Mouse (Mus musculus) kidney, postnatal 0 days (tissue): ENCODE measurements at regions not wholly inside any gene's neighbourhood (a gene's known extent, or its start where the extent isn't known, plus 50 kb on each side); places are given as distances from the start of the nearest gene placed in this dataset.

ENCODE experiments used
- ATAC-seq: fragments of 200-750 bp; cut with Nextera tagmentation; replicated peaks from 2 replicates; pipeline ENCODE4 v1.8.0; 2017; ENCODE audit warnings: low read depth, moderate number of reproducible peaks, moderate TSS enrichment, moderate library complexity; ENCODE audit not compliant: low FRiP score
- DNase-seq: peaks from one replicate; pipeline ENCODE4 v3.0.0-alpha.2; 2016; ENCODE audit warnings: low spot score
- H3K27ac ChIP-seq: fragments of 300-500 bp; sonication (generic); 2 replicates; pipeline ENCODE4 v1.5.1; 2014; ENCODE audit warnings: mild to moderate bottlenecking
- H3K27me3 ChIP-seq: fragments of 300-500 bp; sonication (generic); 2 replicates; pipeline ENCODE4 v1.6.1; 2014; ENCODE audit warnings: low read length, mixed read lengths; ENCODE audit not compliant: insufficient read depth
- H3K36me3 ChIP-seq: fragments of 300-500 bp; sonication (generic); 2 replicates; pipeline ENCODE4 v1.6.1; 2014; ENCODE audit warnings: low read length, mixed read lengths; ENCODE audit not compliant: insufficient read depth
- H3K4me1 ChIP-seq: fragments of 300-500 bp; sonication (generic); replicated peaks from 2 replicates; pipeline ENCODE4 v1.6.1; 2014; ENCODE audit warnings: antibody characterized with exemption, low read length, mixed read lengths; ENCODE audit not compliant: insufficient read depth
- H3K4me2 ChIP-seq: fragments of 300-500 bp; sonication (generic); 2 replicates; pipeline ENCODE4 v1.6.1; 2014; ENCODE audit warnings: mild to moderate bottlenecking, low read length, moderate library complexity, mixed read lengths
- H3K4me3 ChIP-seq: fragments of 300-500 bp; sonication (generic); replicated peaks from 2 replicates; pipeline ENCODE4 v1.5.1; 2014; ENCODE audit warnings: low read depth, low read length
- H3K9ac ChIP-seq: fragments of 300-500 bp; sonication (generic); 2 replicates; pipeline ENCODE4 v1.6.1; 2014; ENCODE audit warnings: low read depth, low read length
- H3K9me3 ChIP-seq: fragments of 300-500 bp; sonication (generic); replicated peaks from 2 replicates; pipeline ENCODE4 v1.6.1; 2016; ENCODE audit warnings: low read length, inconsistent platforms, mixed read lengths
- CTCF ChIP-seq: IDR thresholded peaks from 2 replicates; pipeline ENCODE4 v1.5.1; 2016; ENCODE audit warnings: antibody characterized with exemption, low read depth, mild to moderate bottlenecking, moderate library complexity
- WGBS: fragments of 180-500 bp; shearing (Covaris S2); extraction: QIAGEN DNeasy Blood & Tissue Kit; methylation state at CpG from one replicate; pipeline ENCODE4 v1.1.7; 2014; 5-methylcytosine and 5-hydroxymethylcytosine counted together

DNA sequence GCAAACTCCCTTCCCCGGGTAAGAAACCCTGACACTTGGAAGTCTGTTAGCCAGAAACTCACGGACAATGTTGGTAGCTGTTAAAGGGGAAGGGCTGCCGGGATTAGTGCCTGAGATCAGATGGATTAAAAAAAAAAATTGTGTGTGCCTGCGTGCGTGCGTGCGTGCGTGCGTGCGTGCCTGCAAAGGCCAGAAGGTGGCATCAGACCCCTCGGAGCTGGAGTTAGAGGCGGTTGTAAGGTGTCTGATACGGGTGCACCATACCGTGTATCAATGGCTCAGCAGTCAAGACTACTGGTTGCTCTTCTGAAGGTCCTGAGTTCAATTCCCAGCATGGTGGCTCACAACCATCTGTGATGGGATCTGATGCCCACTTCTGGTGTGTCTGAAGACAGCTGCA lies 59.0 kb upstream of the Ccdc167 start:
- H3K9ac ChIP-seq, result no peak overlapping the region
- H3K27me3 ChIP-seq, result no peaks in the 10 kb centered on the region
- WGBS, result 91% methylated on average over 14 of the region's 14 CpGs
- no peak for TF ChIP-seq CTCF
- no peak overlapping the region for H3K4me3 ChIP-seq
- H3K4me2 ChIP-seq, result no peak overlapping the region
- ATAC-seq, result no peak
- H3K9me3 ChIP-seq, result no peaks in the 10 kb centered on the region
- H3K27ac ChIP-seq, result no peak overlapping the region
- no peak for DNase-seq
- no peaks in the 10 kb centered on the region for H3K4me1 ChIP-seq
- H3K36me3 ChIP-seq, result no peaks in the 10 kb centered on the region

DNA sequence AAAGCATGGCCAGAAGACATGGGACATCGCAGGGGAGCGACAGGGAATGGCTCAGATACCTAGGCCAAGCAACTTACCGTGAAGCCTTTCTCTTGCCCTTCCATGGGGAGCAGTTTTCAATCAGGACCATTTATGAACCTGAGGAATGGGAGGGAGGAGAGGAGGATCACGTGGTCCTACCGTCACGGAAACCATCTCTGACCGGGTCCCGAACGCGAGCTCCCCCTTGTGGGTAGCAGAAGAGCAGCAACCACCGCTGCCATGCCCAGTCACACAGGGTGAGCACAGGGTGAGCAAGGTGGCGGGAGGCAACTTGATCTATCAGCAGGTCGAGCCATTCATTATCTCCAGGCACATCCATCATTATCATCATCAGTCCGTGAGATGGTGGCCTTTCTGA lies 56.5 kb upstream of the Ccdc167 start:
- H3K36me3 ChIP-seq, result no peaks in the 10 kb centered on the region
- no peaks in the 10 kb centered on the region for H3K9me3 ChIP-seq
- WGBS, result 20% methylated on average over 14 of the region's 14 CpGs
- no peak overlapping the region for H3K4me2 ChIP-seq
- ATAC-seq, result peak; percentile 30; the same call in 1 of the 2 replicates
- H3K4me3 ChIP-seq, result no peak overlapping the region
- no peaks in the 10 kb centered on the region for H3K27me3 ChIP-seq
- no peaks in the 10 kb centered on the region for H3K4me1 ChIP-seq
- no peak overlapping the region for H3K27ac ChIP-seq
- TF ChIP-seq CTCF, result peak; percentile 85
- peak; percentile 72 for DNase-seq
- no peak overlapping the region for H3K9ac ChIP-seq

DNA sequence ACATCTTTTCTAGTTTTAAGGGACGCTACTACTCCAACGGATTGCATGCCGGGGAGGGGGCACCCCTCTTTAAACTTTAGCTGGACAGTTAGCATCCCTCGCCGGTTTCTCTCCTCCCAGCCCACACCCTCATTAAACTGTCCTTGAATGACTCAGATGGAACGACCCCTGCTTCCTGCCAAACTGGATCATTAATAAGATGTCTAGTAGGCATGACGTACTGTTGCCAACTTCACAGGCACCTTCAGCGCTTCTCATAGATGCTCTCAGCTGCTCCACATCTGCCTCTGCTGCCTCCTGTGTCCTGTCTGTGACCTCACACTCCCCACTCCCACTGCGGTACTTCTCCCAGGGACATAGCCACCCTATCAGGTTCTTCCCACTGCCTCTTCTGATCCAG lies 54.1 kb upstream of the Ccdc167 start:
- H3K4me2 ChIP-seq, result no peak overlapping the region
- H3K36me3 ChIP-seq, result no peaks in the 10 kb centered on the region
- DNase-seq, result peak; percentile 79
- no peak overlapping the region for H3K27ac ChIP-seq
- peak; percentile 40; the same call in 1 of the 2 replicates for ATAC-seq
- H3K4me3 ChIP-seq, result no peak overlapping the region
- WGBS, result 23% methylated on average over 9 of the region's 9 CpGs
- no peak overlapping the region for H3K9ac ChIP-seq
- no peak for TF ChIP-seq CTCF
- no peaks in the 10 kb centered on the region for H3K9me3 ChIP-seq
- no peaks in the 10 kb centered on the region for H3K4me1 ChIP-seq
- H3K27me3 ChIP-seq, result no peaks in the 10 kb centered on the region

DNA sequence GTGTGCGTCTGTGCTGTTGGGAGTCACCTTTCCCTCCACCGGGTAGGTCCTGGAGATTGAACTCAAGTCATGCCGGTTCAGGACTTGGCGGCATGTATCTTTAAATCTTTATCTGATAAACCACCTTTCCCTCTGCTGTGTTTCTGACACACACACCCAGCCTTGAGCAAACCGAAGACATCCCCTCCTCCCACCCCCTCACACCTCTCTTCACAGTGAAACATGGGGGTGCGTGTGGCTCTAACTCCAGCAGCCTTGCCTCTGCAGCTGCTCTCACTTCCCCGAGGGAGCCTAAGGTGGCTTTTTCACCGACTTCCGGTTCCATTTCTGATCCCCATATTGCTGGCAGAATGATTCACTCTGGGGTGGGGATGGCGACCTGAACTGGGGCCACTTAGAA lies 52.8 kb upstream of the Ccdc167 start:
- Histone ChIP-seq H3K4me1 (no peaks in the 10 kb centered on the region), H3K9ac (no peak overlapping the region), H3K27me3 (no peaks in the 10 kb centered on the region), H3K36me3 (no peaks in the 10 kb centered on the region), H3K9me3 (no peaks in the 10 kb centered on the region), H3K4me2 (no peak overlapping the region), H3K4me3 (no peak overlapping the region), H3K27ac (no peak overlapping the region)
- WGBS, result 77% methylated on average over 10 of the region's 10 CpGs
- DNase-seq (no peak), ATAC-seq (no peak)
- TF ChIP-seq CTCF, result no peak

DNA sequence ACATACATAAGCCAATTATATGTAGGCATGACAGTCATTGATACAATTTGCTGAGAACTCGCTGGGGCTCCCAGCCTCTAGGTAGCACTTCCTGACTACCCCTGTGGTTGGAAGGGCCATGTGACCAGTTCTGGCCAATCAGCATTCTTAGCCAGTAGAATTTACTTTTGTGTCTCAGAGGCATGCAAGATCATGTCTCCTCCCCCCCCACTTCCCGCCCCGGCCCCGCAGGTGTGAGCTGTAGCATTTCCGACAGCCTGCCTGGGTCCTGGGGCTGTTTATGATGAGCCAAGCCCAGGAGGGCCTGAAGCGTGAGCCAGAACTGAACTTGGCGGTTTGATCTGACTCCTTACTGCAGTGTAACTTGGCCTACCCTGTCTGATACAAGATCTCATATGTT lies 52.3 kb upstream of the Ccdc167 start:
- Histone ChIP-seq H3K4me1 (no peaks in the 10 kb centered on the region), H3K9me3 (no peaks in the 10 kb centered on the region), H3K27ac (no peak overlapping the region), H3K27me3 (no peaks in the 10 kb centered on the region), H3K4me3 (no peak overlapping the region), H3K4me2 (no peak overlapping the region), H3K9ac (no peak overlapping the region), H3K36me3 (no peaks in the 10 kb centered on the region)
- WGBS, result 57% methylated on average over 7 of the region's 7 CpGs
- DNase-seq (no peak), ATAC-seq (no peak)
- TF ChIP-seq CTCF, result no peak

DNA sequence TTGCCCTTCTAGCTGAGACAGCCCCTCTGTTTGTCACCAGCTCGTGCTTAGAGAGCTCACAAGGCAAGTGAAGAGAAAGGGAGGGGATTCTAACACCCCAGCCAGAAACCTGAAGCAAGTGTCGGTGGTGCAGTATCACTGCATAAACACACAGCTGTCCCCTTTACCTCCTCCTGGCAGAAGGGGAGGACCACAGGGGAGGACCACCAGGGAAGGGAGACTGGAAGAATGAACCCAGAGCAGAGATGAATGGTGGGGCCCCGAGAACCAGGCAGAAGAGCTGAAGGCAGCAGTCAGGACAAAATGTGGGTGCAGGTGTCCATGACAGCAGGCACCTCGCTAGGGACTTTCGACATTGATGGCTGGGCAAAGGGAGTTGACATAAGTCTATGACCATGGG lies 51.8 kb upstream of the Ccdc167 start:
- WGBS, result 65% methylated on average over 5 of the region's 5 CpGs

More for the DNA sequence above, 51.8 kb upstream of the Ccdc167 start:
- no peak overlapping the region for H3K9ac ChIP-seq
- no peaks in the 10 kb centered on the region for H3K36me3 ChIP-seq
- no peak overlapping the region for H3K27ac ChIP-seq
- ATAC-seq, result no peak
- TF ChIP-seq CTCF, result no peak
- H3K4me2 ChIP-seq, result no peak overlapping the region
- no peaks in the 10 kb centered on the region for H3K9me3 ChIP-seq
- no peak overlapping the region for H3K4me3 ChIP-seq
- H3K4me1 ChIP-seq, result no peaks in the 10 kb centered on the region
- no peak for DNase-seq
- no peaks in the 10 kb centered on the region for H3K27me3 ChIP-seq
